Mouse (Mus musculus) spleen, postnatal 36 days (tissue): Measurements from ENCODE around the gene Glp1r.

ENCODE experiments used
- DNase-seq, 2 experiments: peaks; one replicate each; pipeline ENCODE4 v3.0.0; 2022; ENCODE audit warnings: low spot score in 2 of 2, mixed read lengths in 1 of 2

The Glp1r gene

DNA sequence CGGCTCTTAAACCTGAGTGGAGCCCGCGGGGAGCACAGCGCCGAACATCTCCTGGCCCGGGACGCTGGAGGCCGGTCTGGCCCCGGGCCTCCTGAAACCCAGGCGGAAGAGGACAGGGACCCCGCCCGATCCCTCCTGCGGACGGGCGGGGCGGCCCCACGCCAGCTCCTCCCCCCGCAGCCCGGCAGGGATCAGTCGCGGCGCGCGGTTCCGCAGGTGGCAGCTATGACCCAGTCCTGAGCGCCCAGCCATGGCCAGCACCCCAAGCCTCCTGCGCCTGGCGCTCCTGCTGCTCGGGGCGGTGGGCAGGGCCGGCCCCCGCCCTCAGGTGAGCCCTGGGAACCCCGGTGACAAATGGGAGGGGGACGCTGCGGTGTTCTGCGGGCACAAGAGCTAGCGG lies at the start of gene Glp1r:
Gene Glp1r (plus strand): TSS at position 191 of the 400 bp plus-strand sequence.
- no peak for DNase-seq

DNA sequence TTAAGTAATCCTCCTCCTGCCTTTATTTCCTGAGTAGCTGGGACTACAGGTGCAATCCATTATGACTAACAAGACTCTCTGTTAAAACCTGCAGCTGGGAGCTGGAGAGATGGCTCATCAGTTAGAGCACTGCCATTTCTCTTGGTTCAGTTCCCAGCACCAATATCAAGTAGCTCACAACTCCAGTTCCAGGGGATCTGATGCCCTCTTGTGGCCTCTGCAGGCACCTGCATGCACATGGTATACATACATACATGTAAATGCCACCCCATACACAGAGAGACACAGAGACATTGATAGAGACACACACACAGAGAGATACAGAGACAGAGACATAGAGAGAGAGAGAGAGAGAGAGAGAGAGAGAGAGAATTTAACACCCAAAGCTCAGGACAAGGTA lies 49.3 kb upstream of the Glp1r start:
- no peak for DNase-seq

DNA sequence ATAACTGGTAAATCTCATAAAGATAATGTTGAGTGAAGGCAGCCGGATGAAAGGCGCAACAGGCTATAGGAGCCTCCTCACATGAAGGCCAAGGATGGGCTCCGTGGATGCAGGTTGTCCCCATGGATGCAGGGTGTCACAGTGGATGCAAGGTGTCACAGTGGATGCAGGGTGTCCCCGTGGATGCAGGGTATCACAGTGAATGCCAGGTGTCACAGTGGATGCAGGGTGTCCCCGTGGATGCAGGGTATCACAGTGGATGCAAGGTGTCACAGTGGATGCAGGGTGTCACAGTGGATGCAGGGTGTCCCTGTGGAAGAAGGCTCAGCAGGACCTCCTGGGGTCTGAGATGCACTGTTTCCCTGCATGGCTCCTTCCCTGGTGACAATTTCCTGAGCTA lies 44.3 kb upstream of the Glp1r start:
- no peak for DNase-seq

DNA sequence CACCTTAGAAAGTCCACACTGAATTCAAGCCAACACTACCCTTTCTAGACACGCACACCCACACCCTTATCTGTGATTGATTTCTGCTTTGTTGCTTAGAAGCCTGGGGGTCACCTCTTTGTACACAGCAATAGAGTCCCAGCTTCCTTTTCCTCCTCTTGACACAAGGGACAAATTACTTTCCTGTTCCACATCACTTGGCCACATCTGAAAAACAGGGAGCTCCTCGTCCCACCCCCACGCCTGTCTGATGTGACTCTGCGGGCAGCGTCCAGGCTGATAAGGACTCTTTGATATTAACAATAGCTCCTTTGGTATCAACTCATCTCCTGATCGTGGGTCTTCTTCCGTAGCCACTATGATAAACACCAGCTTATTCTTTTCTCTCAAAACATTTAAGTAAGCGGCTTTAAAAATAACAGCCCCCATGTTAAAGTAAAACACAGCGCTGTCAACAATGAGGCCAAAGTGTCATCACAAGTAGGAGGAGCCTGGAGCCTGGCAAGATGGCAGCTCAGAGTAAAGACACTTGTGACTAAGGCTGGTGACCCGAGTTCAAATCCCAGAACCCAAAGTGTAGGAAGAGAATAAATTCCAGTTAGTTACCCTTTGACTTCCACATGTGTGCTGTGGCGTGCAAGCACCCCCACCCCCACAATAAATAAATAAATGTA lies 42.9 kb upstream of the Glp1r start:
- no peak for DNase-seq

DNA sequence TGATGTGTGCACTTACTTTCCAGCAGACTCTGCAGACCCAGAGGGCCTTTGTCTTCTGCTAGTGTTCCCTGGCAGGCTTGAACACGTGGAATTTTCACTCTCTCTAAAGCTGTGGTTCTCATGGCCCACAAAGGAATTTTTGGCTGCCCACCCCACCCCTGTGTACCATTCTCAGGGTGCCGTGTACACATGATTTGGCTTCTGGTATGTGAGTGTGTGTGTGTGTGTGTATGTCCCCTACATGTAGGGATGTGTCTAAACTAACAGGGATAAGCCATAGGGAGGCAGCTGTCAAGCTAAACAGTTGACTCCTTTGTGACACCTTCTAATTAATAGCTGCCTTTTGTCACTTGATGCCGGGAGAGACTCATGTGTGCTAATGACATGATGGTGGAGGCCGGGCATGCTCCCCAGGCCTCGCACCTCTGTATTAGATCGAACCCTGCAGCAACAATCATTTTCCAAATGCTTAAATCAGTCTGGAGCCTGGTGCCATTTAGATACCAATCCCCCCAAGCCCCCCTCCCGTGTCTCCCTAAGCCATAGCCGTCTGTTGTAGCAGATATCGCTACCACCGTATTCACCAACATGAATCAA lies 41.5 kb upstream of the Glp1r start:
- DNase-seq = no peak

DNA sequence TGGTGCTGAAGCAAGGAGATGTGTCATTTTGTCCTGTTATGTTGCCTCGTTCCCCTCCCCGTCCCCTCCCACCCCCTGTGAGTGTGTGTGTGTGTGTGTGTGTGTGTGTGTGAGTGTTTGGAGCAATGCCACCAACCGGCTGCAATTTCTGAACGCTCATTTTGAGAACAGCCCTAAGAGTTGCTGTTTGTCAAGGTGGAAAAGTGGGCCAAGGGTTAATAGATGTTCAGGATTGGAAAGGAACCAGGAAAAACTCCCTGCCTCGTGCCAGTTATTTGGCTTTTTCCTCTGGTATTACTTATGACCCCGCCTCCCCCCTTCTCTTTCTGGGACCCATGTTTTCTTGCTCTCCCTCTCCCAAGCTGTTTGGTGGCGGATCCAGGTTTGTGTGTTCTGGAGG lies 41.0 kb upstream of the Glp1r start:
- no peak for DNase-seq

DNA sequence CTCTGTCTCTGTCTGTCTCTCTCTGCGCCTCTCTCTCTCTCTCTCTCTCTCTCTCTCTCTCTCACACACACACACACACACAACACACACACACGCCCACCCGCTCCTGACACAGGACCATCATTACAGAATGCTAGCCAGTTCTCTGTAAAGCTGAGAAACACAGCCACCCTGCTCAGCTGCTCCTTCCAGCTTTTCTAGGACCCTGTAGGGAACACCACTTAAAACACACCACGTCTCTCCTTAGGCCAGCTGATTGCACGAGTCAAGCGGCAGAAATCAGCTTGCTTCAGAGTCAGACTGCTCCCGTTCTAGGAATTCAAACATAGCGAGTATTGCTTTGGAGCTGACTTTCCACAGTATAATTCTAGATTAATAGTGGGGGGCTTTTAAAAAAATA lies 35.3 kb upstream of the Glp1r start:
- DNase-seq = no peak

DNA sequence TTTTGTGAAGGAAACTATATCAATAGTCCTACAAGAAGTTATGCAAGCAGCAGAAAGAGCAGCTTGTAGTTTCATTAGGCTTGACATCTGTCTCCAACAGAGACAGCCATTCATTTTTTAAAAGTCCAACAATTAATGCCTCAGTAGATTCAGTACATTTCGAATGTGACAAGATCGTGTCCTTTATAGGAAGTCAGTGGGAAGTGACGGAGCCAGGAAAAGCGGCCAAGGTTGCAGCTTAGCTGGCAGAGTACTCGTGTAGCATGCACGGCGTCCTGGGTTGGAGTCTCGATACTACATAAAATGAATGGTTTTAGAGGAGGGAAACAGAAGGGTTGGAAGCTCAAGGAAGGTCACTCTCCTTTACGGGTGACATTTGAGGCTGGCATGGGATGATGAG lies 34.7 kb upstream of the Glp1r start:
- DNase-seq = no peak

DNA sequence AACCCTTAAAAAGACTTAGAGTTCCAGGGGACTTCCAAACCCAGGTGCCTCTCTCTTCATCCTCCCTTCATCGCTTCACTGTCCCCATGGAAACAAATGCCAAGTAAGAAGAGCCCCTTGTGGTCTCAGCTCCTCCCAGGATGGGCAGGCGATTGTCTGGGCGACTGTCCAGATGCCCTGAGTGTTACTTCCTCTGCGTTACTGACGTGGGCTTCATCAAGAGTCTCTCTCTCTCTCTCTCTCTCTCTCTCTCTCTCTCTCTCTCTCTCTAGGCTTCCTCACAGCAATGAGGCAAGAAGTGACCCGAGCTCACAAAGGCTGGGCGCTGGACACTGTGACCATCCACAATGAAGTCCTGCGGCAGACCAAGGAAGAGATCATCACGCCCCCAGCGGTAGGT lies 30.6 kb upstream of the Glp1r start:
- no peak for DNase-seq

DNA sequence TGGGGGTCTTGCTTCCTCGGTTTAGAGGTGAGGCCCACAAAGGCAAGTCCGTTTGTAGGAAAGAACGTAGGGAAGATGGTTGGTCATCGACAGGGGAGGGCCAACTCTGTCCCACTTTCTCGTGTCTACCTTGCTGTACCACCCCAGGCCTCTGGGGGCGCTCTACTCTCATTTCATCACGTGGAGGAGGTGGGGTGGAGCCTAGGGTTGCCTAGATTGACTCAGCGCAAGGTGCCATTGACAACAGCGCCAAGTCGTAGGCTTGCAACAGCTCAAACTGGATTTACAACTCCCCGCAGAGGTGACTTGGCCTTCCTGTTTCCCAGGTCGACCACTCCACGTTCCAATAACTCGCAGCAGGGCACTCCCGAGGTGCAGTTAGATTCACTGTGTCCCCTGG lies 27.3 kb upstream of the Glp1r start:
- DNase-seq = no peak

DNA sequence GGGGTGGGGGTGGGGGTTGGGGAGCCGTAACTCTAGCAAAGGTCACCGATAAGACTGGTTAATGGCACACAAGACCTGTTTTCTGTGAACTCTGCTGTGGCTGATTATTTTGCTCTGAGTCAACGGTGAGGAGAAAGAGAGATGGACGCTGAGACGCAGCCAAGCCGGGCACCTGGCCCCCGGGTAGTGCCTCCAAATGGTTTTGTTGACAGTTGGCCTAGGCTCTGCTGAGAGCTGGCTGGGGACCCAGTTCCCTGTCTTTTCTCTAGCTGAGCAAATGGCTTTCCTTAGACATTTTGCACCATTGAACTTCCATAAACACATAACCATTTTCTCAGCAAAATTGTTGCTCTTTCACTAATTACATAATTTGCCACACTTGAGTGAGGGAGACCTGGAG lies 24.2 kb upstream of the Glp1r start:
- no peak for DNase-seq

DNA sequence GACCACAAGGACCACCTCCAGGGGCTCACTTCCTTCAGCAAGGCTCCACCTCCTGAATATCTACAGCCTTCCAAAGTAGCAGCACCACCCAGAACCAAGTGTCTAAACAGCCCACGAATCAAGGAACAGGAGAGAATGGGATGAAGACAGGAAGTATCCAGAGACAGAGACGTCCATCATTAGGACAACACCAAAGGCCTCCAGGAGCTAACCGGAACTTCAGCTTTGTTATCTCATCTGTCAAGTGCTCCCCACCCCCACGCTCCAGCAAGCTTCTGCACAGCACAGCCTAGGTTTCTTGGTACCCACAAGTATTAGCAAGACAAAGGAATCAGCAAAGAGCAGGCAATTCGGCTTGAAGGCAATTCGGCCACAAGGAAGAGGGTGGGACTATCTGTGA lies 23.0 kb upstream of the Glp1r start:
- DNase-seq = no peak

DNA sequence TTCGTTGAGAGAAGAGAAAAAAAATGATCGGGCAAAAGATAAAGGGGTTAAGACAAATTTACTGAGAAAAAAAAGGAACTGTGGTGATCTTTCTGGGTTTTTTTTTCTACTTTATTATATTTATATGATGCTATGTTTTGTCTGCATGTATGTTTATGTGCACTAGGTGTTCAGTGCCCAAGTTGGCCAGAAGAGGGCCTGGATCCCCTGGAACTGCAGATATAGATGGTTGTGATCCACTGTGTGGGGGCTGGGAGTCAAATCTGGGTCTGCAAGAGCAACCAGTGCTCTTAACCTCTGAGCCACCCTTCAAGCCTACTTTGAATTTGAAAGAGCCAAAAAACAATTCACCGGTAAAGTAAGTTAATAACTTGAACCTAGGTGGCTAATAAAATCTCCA lies 21.2 kb upstream of the Glp1r start:
- DNase-seq = no peak

DNA sequence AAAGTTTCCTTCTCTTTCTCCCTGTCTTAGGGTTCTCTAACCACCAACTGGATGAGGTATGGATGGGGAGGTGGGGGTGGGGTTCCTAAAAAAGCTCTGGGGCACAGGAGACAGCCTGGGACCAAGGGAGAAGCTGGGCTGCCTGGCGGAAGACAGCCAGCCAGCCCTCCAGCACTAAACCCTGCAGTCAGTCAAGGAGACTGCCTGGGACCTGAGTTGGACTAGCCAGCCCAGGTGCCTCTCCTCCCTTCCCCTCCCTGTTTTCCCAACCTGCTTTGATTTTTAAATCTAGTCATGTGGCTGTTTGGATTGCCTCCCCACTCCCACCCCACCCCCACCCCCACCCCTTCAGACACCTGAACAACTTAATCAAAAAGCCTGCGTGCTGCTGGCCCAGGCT lies 20.6 kb upstream of the Glp1r start:
- DNase-seq = no peak

DNA sequence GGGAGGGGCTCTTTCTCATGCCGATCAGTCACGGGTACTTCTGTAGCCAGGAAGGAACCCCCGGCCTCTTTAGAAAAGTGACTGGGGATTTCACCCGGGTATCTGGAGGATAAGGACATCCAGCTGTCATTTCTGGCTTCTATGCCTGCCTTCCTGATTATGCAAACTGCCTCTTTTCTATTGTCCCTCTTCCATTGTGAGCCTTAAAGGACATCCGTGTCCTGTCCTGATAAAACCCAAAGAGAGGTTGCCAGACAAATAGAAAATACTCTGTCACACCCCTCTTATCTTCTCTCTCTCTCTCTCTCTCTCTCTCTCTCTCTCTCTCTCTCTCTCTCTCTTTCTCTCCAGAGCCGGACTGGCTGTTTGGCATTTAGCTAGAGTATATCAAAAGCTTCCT lies 19.4 kb upstream of the Glp1r start:
- DNase-seq = no peak

DNA sequence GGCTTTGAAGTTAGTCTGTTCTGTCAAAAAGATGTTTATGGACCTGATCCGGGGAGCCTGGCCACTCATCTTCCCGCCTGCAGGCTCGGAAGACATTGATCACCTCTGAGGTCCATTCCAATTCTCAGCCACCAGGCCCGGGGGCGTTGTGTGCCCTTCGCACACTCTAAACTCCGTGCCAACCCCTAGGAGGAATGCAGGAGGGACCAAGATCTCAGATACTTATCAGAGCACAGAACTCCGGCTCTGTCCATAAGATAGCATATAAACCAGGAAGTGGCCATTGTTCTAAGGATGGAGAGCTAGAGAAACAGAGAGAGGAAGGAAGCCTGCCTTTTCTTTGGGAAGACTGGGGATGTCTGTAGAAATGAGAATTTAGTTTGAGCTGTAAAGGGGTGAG lies 18.1 kb upstream of the Glp1r start:
- no peak for DNase-seq

DNA sequence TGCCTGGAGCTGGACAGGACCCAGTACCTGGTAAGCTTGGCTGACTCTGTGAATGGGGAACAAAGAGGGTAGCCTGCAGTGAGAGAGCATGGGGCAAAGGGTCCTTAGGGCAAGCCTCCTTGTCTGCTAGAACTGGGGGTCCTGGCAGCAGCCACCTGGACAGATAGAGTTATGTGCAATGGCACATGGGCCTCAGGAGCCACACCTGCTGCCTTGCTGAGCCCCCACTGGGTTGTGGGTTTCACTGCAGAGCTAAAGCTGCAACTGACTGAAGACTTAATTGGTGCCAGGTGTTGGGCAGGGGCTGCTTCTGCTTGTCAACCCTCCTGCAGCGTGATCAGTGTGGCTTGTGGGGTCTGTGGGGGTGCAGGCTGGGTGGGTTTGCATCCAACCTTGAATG lies 9.5 kb upstream of the Glp1r start:
- DNase-seq = no peak

DNA sequence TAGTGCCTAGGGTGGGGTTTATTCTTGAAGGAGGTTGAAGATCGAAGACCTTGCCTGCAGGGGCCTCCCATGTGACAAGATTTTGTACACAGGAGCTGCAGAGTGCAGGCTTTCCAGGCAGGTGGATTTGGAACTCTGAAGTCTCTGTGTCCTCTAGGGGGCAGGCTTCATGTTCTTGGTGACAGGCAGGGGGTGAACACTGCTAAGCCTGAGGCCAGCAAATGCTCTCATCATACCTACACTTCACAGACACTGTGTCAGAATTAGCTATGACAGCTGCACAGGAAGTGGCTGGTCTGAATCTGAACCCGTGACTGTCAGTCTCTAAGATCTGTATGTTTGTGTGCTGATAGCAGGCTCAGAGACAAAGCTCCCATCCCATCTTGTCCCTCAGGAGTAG lies 8.9 kb upstream of the Glp1r start:
- DNase-seq = no peak

DNA sequence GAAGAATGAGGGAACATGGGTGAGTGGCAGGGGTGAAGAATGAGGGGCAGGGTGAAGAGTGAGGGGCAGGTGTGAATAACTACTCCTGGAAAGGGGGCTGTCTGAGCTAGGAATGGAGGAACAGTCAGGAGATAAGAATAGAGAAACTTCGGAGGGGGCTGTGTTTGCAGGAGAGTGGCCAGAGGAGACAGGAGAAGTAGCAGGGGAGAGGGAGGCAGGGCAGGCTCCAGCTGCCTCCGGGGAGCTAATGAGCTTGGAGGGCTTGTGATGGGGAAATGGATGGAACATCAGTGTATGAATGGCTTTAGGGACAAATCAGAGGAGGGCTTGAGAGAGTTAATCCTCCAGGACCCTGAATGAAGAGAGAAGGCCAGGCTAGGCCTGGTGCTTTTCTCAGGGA lies 4.5 kb upstream of the Glp1r start:
- no peak for DNase-seq

DNA sequence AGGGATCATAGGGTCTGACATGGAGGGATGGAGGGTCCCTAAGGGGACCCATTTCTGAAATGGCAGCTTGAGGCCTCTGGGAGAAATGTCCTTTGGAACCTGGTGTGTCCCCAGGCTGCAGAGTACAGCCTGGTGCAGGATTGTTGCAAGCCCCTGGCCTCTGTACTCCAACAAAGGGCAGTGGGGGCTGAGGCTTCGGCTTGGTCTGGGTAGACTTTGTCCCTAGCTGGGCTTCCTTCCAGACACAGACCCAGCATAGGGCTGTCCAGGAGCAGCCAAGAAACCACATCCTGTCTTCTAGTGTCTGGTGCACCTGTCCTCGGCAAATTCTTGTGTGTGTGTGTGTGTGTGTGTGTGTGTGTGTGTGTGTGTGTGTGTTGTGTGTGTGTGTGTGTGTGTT lies 2.5 kb downstream of the Glp1r start:
- DNase-seq = no peak

DNA sequence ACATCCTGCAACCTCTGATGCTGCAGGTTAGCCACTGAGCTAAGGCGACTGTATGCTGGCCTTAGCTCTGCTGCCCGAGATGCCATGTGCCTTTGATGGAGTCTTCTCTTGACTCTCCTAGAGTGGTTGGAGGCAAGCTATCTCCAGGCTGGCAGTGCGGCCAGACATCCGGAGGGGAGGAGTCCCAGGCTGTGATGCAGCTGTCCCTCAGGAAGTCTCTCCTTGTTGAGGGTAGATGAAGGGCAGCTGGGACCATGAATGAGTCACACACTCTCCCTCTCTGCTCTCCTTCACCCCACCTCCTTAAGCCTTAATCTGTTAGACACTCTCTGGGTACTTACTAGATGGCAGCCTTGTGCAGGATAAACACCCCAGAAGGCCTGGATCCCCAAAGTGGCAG lies 6.0 kb downstream of the Glp1r start:
- no peak for DNase-seq

DNA sequence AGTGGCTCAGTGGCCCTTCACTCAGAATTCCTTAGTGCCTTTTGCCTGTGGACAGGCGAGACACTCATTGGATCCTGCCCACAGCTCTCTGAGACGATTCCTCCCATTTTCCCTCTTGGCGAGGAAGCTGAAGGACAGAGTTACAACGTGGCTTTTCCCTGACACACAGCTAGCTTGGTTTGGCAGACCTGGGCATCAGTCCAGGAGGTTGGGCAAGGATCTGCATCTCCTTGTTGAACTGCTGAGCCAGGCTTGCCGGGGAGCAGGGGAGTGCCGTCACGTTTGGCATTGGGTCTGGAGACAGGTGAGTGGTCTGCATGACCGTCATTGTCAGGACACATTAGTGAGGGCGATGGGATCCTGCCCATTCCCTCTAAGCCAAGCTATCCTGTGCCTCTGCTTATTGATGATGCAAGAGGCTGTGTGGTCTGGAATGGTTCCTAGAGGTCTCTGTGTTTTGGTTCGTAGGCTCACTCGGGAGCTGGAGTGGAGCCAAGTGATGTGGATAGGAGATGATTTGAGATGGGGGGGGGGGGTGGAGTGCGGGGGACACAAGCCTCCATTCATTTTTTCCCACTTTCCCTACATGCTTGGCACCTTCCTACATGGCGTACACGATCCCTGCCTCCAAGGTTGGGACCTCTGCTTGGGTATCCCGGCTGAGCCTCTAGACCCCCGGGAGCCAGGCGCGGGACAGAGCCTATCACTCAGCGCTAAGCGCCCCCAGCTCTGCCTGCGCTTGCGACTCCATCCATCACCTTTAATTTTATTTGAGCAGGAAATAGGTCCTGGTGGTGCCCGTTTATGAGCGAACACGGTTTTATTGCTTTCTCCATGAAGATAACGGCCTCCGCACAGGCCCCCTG lies 9.5 kb downstream of the Glp1r start:
- no peak for DNase-seq

DNA sequence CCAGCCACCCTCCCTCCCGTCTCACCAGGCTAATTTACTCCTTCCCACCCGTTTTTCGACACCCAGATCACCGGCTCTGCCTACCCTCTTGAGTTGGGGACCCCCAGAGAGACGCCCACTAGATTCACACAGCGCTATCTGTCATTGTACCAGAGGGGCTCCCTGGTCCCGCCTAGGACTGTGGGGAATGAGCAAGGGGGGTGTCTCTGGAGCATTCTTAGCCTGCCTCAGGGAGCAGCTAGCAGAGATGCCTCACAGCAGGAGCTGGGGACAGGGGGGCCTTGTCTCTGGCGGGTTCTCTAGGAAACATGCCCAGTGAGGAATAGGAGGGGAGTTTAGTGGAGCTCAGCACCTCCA lies 10.1 kb downstream of the Glp1r start:
- no peak for DNase-seq
